Mouse (Mus musculus) 3134 (cell line): ENCODE results near the gene Eya4.

Experiments used
- DNase-seq: peaks from one replicate; pipeline ENCODE4 v3.0.0-alpha.2; 2011; ENCODE audit warnings: low spot score; ENCODE audit not compliant: insufficient read length; ENCODE audit errors: extremely low read depth

Gene Eya4

DNA sequence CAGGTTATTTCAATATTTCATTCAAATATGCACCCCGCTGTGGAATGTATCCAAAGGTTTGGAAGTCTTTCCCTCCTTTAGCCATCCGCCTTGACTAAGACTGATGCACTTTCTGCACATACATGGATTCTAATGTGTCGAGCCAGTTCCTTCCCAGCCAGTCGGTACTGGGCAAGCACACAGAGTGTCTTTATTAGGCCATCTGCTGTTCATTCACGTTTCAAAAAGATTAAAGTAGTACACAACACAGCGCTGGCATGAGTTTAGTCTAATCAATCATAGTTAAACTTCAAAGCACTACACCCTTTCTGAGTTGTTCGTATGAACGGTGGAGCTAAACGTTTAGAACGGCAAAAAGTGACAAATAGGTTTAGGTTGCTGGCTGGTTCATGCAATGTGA is 190.7 kb downstream of the Eya4 start:
- no peak for DNase-seq

GRCm38 (mm10) chr10:23159138-23159537 is 191.4 kb downstream of the Eya4 start:
- no peak for DNase-seq

DNA sequence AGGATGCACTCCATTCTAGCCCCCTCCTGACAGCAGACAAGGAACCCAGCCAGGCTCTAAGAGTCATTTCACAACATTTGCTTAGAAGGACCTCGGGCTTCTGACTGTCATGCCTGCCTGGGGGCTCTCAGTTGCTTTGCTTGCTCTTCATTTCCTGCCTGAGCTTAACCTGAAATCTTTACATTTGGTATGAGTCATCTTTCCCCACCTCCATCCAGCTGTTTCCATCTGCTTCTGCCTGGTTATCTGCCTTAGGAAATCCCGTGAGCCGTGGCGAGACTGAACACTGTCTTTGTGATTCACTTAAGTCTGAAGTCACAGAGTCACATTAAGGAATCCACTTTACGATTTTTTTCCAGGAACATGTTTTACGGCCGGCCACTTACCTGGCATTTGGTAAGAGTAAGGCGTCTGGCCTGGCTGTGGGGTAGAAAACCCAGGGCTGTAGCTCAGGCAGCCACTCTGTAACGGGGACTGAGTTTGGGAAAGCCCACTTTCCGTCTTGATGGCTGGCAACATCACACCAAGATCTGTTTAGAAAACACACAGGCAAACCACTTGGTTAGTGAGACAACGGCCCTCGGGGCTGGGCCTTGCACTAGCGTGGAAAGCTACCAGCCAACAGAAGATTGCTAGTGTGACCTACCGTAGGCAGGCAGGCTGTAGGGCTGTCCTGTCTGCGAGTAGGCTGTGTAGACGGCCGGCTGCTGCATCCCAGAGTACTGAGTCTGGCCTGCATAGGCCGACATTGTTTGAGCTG is 193.5 kb downstream of the Eya4 start:
- DNase-seq = peak; percentile 1

- peak; percentile 12 for DNase-seq
Measured at GRCm38 (mm10) chr10:23150401-23150800, 200.2 kb downstream of the Eya4 start.

GRCm38 (mm10) chr10:23144616-23145015 is 206.0 kb downstream of the Eya4 start:
- no peak for DNase-seq

DNA sequence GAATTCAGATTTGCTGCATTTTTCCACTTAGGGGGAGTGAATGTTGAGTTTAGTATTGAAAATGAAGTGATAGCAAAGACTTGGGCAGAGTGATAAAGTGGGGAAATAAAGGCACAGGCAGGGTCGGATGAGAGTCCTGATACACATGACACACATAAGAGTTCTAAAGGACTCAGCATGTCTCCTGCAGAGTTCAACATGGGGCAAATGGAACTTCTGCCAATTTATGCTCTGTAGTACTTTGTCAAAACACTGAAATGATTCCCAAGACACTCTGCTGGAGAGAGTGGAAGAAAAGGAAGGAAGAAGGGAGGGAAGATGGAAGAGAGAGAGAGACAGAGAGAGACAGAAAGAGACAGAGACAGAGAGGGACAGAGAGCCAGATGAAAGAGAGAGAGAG is 222.6 kb downstream of the Eya4 start:
- no peak for DNase-seq

DNA sequence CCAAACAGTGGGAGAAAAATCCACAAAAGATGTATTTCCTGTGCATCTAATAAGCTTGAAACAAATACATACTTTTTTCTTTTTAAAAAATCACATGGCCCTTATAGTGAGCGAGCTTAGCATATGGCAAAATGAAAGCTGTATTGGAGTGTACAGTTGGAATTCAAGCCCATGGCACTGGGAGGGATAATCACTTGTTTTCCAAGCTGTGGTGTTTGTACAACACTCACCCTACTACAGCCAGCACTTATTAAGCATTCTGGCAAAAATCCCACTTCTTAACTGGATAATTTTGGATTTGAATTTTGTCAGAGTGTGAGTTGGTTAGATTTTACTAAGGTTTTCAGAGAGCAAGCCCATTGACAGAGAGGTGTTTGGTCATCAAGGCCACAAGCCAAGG is 223.4 kb downstream of the Eya4 start:
- DNase-seq = no peak

GRCm38 (mm10) chr10:23126529-23126928 is 224.1 kb downstream of the Eya4 start:
- DNase-seq = no peak

DNA sequence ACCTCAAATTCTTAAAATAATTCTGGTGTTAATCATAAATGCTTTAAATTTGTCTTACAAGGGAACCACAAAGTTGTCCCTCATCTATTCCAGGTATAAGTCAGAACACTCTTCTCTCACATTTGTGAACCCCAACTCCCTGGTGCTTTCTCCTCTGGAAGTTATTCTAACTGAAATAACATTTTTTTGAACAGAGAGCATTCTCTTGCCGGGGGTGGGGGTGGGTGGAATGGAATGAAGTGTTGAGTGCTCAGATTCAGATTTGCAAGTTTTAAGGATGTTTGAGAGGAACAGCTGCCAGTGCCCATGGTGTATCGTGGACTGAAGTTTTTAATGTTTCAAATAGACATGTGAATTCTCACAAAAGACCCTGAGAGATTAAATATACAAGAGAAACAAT is 230.1 kb downstream of the Eya4 start:
- no peak for DNase-seq

GRCm38 (mm10) chr10:23116786-23117410 is 233.7 kb downstream of the Eya4 start:
- peak; percentile 1 for DNase-seq

- DNase-seq = no peak
Measured at GRCm38 (mm10) chr10:23116063-23116462, 234.5 kb downstream of the Eya4 start.

- DNase-seq = no peak
Measured at GRCm38 (mm10) chr10:23115321-23115720, 235.3 kb downstream of the Eya4 start.

DNA sequence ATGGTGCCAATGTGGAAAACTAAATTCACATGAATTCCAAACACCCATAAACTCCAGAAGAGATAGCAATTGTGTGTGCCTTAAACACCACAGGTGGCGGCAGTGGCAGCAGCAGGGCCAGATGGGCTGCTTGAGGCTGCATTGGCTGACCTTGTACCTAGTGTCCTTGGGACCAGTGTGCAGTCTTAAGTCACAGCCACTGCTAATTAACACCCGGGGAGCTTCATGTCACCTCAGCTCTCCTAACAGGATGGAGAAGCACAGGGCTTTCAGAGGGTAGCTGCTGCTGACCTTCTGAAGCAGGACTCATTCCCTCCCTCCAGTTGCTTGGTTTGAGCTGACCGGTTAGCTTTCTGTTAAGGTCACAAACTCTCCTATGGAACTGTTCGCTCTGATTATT is 242.5 kb downstream of the Eya4 start:
- no peak for DNase-seq

DNA sequence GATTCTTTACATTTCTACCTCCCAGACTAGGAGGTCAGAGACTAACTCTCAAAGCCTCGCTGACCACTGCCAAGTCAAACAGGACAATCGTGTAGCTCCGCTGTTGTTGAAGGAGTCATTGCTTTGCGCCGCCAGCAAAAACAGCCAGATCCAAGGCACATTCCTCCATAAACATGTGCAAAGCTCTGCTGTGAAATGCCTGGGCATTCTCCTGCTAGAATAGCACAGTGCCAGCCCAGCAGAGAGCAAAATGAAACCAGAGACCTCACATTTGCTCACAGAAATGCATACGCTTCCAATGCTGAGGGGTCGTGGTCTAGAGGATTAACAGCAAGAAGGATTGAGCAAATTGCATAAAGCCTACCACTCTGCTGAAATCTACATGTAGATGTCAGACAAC is 258.1 kb downstream of the Eya4 start:
- no peak for DNase-seq

DNA sequence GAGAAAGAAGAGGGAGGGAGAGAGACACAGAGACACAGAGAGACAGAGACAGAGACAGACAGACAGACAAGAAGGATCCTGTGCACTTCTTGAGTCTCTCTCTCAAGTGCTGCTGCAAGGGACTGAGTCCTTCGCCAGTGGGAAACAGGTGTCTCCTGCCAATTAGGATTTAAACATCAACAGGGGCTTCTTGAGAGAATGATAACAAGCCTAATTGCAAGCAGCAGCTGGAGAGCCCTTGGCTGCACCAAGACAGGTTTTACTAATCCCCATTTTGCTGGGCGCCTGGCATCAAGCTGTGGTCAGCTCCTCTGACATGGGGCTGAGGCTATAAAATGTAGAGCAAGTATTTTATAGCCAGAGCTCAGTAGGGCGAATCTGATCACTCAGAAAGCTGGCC is 259.0 kb downstream of the Eya4 start:
- no peak for DNase-seq

DNA sequence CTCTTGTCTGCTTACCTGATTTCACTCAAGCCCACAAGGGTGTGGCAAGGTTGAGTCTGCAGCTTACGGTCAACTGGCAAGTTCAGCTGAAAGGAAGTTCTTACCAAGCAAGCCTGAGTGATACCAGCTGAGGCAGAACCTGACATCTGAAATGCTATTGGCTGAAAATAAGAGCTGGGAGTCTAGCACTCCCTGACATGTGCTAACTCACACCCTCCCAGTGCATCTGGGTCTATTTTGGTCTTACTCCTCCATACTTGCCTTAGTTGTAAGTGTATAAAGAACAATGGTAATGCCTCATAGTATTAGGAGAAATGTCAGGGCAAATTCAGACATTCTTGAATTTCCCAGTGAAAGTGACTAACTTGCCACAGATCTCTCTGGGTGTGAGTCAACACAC is 260.3 kb downstream of the Eya4 start:
- no peak for DNase-seq

DNA sequence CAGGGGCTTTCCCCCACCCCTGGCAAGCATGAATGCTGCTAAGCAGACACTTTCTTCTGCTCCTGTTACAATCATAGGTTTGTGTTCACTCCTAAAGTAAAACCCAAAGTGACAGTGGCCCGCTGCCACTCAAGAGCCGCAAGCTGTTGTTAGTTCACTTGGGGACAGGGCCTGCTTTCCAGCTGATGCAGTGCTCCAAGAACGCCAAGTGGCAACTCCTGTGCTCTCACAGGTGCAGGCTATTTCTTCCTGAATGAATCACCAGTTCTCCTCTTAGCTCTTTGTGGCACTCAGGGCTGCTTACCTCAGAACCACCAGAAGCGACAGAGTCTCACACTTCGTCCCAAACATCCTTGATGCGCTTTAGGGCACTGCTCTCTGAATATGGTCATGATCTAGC is 261.3 kb downstream of the Eya4 start:
- DNase-seq = no peak

DNA sequence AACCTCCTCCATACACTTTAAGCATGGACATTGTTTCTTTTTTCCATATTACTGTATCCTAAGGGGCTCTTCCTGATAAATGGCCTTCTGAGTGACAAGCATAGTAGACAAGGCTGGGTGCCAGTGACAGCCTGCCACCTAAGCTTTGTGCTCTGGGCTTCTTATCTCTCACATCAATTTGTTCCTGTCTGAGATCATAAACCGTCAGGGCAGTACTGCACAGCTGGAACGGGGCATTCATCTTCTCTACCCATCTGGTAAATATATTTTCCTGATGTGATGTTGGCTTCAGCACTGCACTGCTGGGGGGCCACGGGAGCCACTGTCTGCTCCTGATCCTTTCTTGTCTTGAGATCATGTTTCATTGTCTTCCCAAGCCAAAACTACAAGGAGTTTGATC is 261.8 kb downstream of the Eya4 start:
- DNase-seq = no peak

GRCm38 (mm10) chr10:23086352-23087215 is 264.0 kb downstream of the Eya4 start:
- DNase-seq = no peak

DNA sequence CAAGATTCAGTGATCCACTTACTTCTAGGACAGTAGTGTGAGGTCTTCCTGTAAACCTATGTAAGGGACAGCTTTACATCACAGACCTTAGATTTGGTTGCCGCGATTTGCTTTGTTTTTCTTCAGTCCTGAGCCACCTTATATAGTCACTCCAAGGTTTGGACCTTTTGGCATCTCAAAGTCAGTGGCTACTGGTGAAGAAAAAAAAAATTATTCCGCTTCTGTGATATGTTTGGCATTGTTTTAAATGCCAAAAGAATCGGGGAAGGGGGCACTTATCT is 269.1 kb downstream of the Eya4 start:
- no peak for DNase-seq

- DNase-seq = peak; percentile 6
Measured at GRCm38 (mm10) chr10:23080749-23081547, 269.6 kb downstream of the Eya4 start.
